In genomic region chr1:44198273-44199171, GRCm38 (mm10) we compare ENCODE assay signal across 8 mouse cellular contexts. TPM values are rescaled to one million over a fixed set of nuclear protein-coding genes. Genes with fewer than 3 reads are reported as not detected.
A peak's percentile ranks its signal among the peaks of the same experiment; 100 is the strongest.
DNase-seq lines count a peak whose midpoint lies in the region; ATAC-seq and TF ChIP-seq lines count a peak whose summit lies in the region.

No protein-coding gene starts in this region.

- H3K27me3 ChIP-seq in ES-Bruce4 (ENCODE audit: control insufficient read depth, insufficient read depth, low read length, poor library complexity, severe bottlenecking) = peaks cover 2% of the 10 kb centered on the region; the same call in 1 of the 2 replicates
- no peaks in the 10 kb centered on the region for H3K27me3 ChIP-seq in hindbrain, embryonic 13.5 days
- peaks cover 2% of the 10 kb centered on the region; the same call in 1 of the 2 replicates for H3K27me3 ChIP-seq in small intestine, adult 2 months (ENCODE audit: control insufficient read depth, insufficient read depth, low read length)

- H3K4me3 ChIP-seq in ES-Bruce4 (ENCODE audit: low read depth, low read length) = peak overlapping the region; percentile 62
- H3K4me3 ChIP-seq in hindbrain, embryonic 13.5 days = peak overlapping the region; percentile 53
- H3K4me3 ChIP-seq in small intestine, adult 2 months (ENCODE audit: low read depth, low read length) = peak overlapping the region; percentile 61

- no peak overlapping the region for H3K27ac ChIP-seq in ES-Bruce4 (ENCODE audit: insufficient read depth, low read length)
- no peak overlapping the region for H3K27ac ChIP-seq in hindbrain, embryonic 13.5 days
- H3K27ac ChIP-seq in small intestine, adult 2 months (ENCODE audit: insufficient read depth, low read depth, low read length) = no peak overlapping the region

- TF ChIP-seq CTCF in ES-Bruce4 (IDR thresholded peaks at IDR 0.05; ENCODE audit: low read depth, low read length) = no peak
- TF ChIP-seq CTCF in small intestine, adult 2 months (IDR thresholded peaks at IDR 0.05; ENCODE audit: extremely low read depth, insufficient read length, insufficient replicate concordance, low read depth, low read length) = no peak

- H3K4me1 ChIP-seq in ES-Bruce4 (ENCODE audit: control insufficient read depth, insufficient read depth, low read length) = no peaks in the 10 kb centered on the region
- H3K4me1 ChIP-seq in hindbrain, embryonic 13.5 days (replicated peaks) = peaks cover 4% of the 10 kb centered on the region; the same call in 1 of the 2 replicates
- peaks cover 5% of the 10 kb centered on the region; the same call in 1 of the 2 replicates for H3K4me1 ChIP-seq in small intestine, adult 2 months (ENCODE audit: control insufficient read depth, insufficient read depth, insufficient read length, low read length)

- no peaks in the 10 kb centered on the region for H3K9me3 ChIP-seq in ES-Bruce4 (replicated peaks; ENCODE audit: control insufficient read depth, insufficient read depth, low read length, poor library complexity, severe bottlenecking)
- no peaks in the 10 kb centered on the region for H3K9me3 ChIP-seq in hindbrain, embryonic 13.5 days

- DNase-seq in cerebellum, postnatal 10 days = peak; percentile 65 to 69
- peak; percentile 57 to 74 for DNase-seq in frontal cortex, postnatal 36 days (ENCODE audit: low spot score in 2 of 2)
- DNase-seq in left cerebral cortex, adult 11 months (ENCODE audit: low spot score) = peak; percentile 29
- DNase-seq in lung, postnatal 25 days (ENCODE audit: low spot score) = peak; percentile 69
- DNase-seq in thymus, adult 18-20 months = no peak

- no peak overlapping the region for H3K9ac ChIP-seq in ES-Bruce4 (ENCODE audit: low read depth, poor library complexity, severe bottlenecking)
- H3K9ac ChIP-seq in hindbrain, embryonic 13.5 days = peak overlapping the region; percentile 71

- H3K36me3 ChIP-seq in ES-Bruce4 (ENCODE audit: control insufficient read depth, insufficient read depth, low read length, poor library complexity, severe bottlenecking) = no peaks in the 10 kb centered on the region
- no peaks in the 10 kb centered on the region for H3K36me3 ChIP-seq in hindbrain, embryonic 13.5 days
- no peaks in the 10 kb centered on the region for H3K36me3 ChIP-seq in small intestine, adult 2 months (ENCODE audit: control insufficient read depth, insufficient read depth, low read length)

- TF ChIP-seq POLR2A in ES-Bruce4 (IDR thresholded peaks at IDR 0.05; ENCODE audit: insufficient read depth, low read length) = no peak
- no peak for TF ChIP-seq POLR2A in small intestine, adult 2 months (IDR thresholded peaks at IDR 0.05; ENCODE audit: low read depth, low read length)

- TF ChIP-seq EP300 in ES-Bruce4 (IDR thresholded peaks at IDR 0.05; ENCODE audit: insufficient read depth, low read depth, low read length) = no peak

- peak overlapping the region; percentile 80 for H3K4me2 ChIP-seq in hindbrain, embryonic 13.5 days

- WGBS in hindbrain, embryonic 13.5 days = 13% methylated on average over 47 of the region's 47 CpGs
- 14% methylated on average over 47 of the region's 47 CpGs for WGBS in small intestine, adult 2 months

- ATAC-seq in hindbrain, embryonic 13.5 days (ENCODE audit: low FRiP score) = peak; percentile 75

RNA-seq across cellular contexts. Expression of gene Mettl21e, which starts 20.2 kb away (rescaled TPM):
- not detected in 2 replicates for polyA plus RNA-seq in ES-Bruce4 (2011; ENCODE audit: insufficient read depth, insufficient read length, low read depth, missing spikeins)
- polyA plus RNA-seq in hindbrain, embryonic 13.5 days (2015; fragmentation: Nextera tagmentation; extraction: Ambion mirVana) = not detected in 2 replicates
- not detected in 2 replicates for polyA plus RNA-seq in small intestine, adult 2 months (2012; rRNA removed)

RNA-seq across cellular contexts. Expression of gene Ercc5, which starts 51.0 kb away (rescaled TPM):
- 59.9 and 66.9 TPM in 2 replicates for polyA plus RNA-seq in ES-Bruce4 (2011; ENCODE audit: insufficient read depth, insufficient read length, low read depth, missing spikeins)
- 32.5 and 36.7 TPM in 2 replicates for polyA plus RNA-seq in hindbrain, embryonic 13.5 days (2015; fragmentation: Nextera tagmentation; extraction: Ambion mirVana)
- 0.89 and 1.7 TPM in 2 replicates for polyA plus RNA-seq in small intestine, adult 2 months (2012; rRNA removed)

Comparison
In these comparisons a context has a peak if more than half of its experiments do, and no peak if none do; other contexts are left out.
1. DNase-seq: peak in cerebellum, postnatal 10 days (2 of 2), frontal cortex, postnatal 36 days (2 of 2), left cerebral cortex, adult 11 months (single experiment) and lung, postnatal 25 days (single experiment); none in thymus, adult 18-20 months (0 of 2).
2. RNA of gene Ercc5, which starts 51.0 kb away (polyA plus RNA-seq): 59.9 to 66.9 TPM in ES-Bruce4 and 32.5 to 36.7 TPM in hindbrain, embryonic 13.5 days; 0.89 to 1.7 TPM in small intestine, adult 2 months; every median in the first group is over 10 times any median in the second.
3. Peak in every context shown above with its lines, with median percentiles within 50 percentile points of each other: H3K4me3 ChIP-seq.